Mouse (Mus musculus) retina, embryonic 14.5 days (tissue): Measurements from ENCODE around the gene Nanos3.

Experiments
- DNase-seq: peaks from one replicate; pipeline ENCODE4 v3.0.0-alpha.2; 2015; ENCODE audit warnings: low spot score

Nanos3 gene

GRCm38 (mm10) chr8:84201545-84202245 lies 16.7 kb upstream of the Nanos3 start:
- no peak for DNase-seq

- no peak for DNase-seq
Observed at GRCm38 (mm10) chr8:84200652-84201544, 15.9 kb upstream of the Nanos3 start.

GRCm38 (mm10) chr8:84200126-84200555 lies 15.1 kb upstream of the Nanos3 start:
- no peak for DNase-seq

DNA sequence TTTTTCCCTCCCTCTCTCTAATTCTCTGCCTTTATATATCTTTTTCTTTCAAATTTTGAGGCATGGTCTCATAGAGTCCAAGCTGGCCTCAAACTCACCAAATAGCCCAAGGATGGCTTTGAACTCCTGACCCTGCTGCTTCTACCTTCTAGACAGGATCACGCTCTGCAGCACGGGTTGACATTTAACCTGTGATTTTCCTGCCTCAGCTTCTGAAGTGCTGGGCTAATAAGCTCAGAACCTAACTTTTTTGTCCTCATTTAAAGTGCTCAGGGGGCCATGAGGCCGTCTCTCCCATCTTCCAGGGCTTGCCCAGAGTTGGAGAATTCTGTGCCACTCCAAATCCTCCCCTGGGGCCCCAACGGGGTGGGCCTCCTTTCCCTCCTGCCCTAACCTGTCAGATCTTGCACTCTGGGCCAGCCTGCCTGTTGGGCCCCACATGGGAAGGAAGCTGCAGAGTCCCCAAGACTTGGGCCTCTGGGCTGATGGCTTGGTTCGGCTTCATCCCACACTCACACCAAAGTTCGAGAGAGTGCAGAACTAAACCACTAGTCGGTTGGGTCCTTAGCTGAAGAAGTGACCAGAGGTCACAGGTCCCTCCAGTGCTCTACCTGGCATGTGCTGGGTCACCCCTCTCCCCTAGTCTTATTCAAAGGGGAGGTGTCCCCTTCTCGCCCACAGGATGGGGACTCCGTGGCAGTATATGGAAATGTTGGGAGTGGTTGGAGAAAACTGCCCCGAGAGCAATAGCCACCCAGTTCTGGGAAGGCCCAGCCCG lies 14.5 kb upstream of the Nanos3 start:
- DNase-seq, result no peak

GRCm38 (mm10) chr8:84198871-84199270 lies 13.9 kb upstream of the Nanos3 start:
- DNase-seq, result no peak

DNA sequence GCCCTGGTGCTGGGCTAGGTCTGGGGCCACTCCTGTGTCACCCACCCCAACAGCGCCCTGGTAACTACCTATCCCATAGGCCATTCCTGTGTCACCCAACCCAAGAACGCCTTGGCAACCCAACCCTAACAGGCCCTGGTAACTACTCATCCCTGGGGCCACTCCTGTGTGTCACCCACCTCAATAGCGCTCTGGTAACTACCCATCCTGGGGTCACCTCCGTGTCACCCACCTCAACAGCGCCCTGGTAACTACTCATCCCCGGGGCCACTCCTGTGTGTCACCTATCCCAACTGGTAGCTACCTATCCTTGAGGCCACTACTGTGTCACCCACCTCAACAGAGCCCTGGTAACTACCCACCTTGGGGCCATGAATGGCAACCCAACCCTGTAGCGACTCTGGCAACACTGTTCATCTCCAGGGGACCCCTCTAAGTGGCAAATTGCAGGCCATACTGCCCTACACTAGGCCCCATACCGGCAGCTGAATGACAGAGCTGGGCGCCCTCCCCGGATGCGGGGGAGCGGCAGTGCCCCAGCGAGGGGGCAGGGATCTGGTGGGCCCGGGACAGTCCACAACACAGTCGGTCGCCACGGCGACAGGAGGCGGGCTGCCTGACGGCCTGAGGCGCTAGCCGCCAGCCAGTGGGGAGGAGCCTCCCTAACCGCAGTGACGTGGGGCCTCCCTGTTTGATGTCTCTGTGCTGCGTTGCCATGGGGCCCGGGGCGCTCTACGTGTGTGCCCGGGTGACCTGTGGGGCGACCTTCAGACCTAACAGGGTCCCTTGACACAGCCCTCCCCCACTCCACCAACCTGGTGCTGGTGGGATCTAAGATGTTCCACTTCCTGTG lies 13.1 kb upstream of the Nanos3 start:
- DNase-seq, result peak; percentile 85

- peak; percentile 89 for DNase-seq
Observed at GRCm38 (mm10) chr8:84197141-84197921, 12.3 kb upstream of the Nanos3 start.

- DNase-seq, result no peak
Observed at GRCm38 (mm10) chr8:84194224-84194743, 9.3 kb upstream of the Nanos3 start.

GRCm38 (mm10) chr8:84193566-84193965 lies 8.5 kb upstream of the Nanos3 start:
- no peak for DNase-seq

- no peak for DNase-seq
Observed at GRCm38 (mm10) chr8:84193161-84193560, 8.1 kb upstream of the Nanos3 start.

DNA sequence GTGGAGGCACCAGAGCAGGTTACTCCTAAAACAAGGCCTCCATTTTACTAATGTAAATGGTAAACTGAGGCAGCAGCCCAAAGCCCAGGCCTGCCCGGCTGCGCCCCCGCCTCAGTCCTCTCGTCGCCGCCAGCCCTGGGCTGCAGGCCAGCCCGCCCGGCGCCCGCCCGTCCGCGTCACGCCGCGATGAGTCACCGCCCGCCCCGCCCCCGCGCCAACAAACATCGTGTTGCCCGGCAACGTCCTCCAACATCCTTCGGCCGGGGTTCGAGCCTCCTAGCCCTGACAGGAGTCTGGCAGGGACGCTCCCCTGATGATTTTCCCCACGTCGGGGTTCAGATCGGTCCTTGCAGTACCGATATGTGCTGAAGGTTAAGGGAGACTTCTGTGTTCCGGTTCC lies 7.5 kb upstream of the Nanos3 start:
- DNase-seq, result peak; percentile 66

GRCm38 (mm10) chr8:84192023-84192422 lies 7.0 kb upstream of the Nanos3 start:
- DNase-seq, result no peak

GRCm38 (mm10) chr8:84190191-84190867 lies 5.3 kb upstream of the Nanos3 start:
- peak; percentile 60 for DNase-seq

- DNase-seq, result no peak
Observed at GRCm38 (mm10) chr8:84189603-84190002, 4.6 kb upstream of the Nanos3 start.

GRCm38 (mm10) chr8:84188671-84189070 lies 3.7 kb upstream of the Nanos3 start:
- no peak for DNase-seq

DNA sequence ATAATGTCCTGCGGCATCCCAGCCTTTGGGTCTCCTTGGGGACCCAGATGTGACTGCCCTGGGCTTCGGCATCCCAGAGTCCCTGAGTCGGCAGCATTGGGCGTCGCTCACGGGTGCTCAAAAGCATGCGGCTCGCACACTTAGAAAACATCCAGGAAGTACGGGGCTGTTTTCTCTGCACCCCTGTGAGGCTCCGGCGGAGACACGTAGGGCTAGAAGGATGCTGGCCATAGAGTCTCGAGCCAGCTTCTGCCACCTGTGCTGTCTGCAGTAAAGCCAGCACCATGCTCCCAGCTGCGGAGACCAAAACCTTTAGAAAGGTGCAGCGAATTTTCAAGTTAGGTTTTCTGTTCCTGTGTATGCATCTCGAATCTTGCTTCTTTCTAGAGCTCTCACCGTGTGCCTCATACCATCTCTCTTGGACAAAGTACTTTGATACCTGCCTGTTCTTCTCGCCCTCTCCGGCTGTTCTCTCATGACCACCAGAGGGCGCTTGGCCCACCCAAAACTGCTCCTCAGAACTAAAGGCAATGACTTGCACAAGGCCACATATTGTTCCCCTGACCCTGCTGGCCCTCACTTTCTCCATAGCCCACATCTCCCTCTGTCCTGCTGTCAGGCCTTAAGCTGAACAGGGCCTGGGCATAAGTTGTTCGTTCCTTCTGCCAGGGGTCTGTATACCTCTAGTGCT lies 2.2 kb upstream of the Nanos3 start:
- peak; percentile 80 for DNase-seq

- DNase-seq, result peak; percentile 88
Observed at GRCm38 (mm10) chr8:84186547-84186946, 1.5 kb upstream of the Nanos3 start.

DNA sequence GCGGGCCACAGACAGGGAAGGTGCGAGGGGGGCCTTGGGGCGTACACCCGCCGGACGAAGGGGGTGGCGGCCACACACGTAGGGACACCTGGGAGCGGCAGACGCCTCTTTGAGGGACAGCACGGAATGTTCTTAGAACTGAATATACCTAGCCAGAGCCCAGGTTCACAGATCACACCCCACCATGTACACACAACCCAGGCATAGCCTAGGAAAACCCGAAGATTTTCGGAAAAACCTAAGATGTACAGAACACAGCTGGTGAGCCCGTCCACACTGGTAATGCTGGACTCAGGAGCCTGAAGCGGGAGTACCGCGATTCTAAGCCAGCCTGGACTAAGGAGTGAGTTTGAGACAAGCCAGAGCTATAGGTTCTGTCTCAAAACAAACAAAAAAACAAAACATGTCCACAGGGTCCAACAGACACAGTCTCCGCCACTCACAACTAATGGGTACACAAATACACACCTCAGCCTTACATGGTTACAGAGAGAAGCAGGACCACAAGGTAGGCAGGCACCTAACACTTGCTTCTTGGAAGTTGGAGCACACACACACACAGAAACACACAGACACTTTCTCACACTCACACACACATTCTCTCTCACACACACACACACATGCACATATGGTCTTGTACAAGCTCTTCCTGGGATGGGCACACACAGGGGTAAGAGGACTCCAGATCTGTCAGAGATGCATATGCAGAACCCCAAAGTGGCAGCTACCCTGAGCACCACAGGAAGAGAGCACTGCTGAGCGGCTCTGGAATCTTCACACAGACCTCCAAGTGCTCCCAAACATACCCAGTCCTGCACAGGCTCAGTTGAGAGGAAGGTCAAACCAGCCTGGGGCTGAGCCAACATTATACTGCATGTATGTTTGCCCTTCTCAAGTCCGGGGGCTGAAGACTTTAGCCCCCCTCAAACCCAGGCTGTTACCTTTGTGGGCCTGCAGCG lies 653 bp downstream of the Nanos3 start:
- no peak for DNase-seq
